Mouse (Mus musculus) stomach, embryonic 15.5 days (tissue): ENCODE measurements around the gene Abca13. TPM values are rescaled to one million over a fixed set of nuclear protein-coding genes. Genes with fewer than 3 reads are reported as not detected.
"Not testable (repeated sequence)": the region's sequence is repeated elsewhere in the genome, so short reads cannot be mapped to it uniquely, and the experiment has no call there.

ENCODE experiments used
- ATAC-seq: fragments of 200-750 bp; cut with Nextera tagmentation; 2 replicates; pipeline ENCODE4 v1.8.0; 2017; ENCODE audit warnings: low read depth, moderate number of reproducible peaks, moderate TSS enrichment; ENCODE audit not compliant: insufficient read depth, low FRiP score
- H3K27ac ChIP-seq: fragments of 300-500 bp; sonication (generic); 2 replicates; pipeline ENCODE4 v1.5.1; 2015; ENCODE audit warnings: mild to moderate bottlenecking, inconsistent platforms
- H3K27me3 ChIP-seq: fragments of 300-500 bp; sonication (generic); replicated peaks from 2 replicates; pipeline ENCODE4 v1.6.1; 2015; ENCODE audit warnings: inconsistent platforms
- H3K36me3 ChIP-seq: fragments of 300-500 bp; sonication (generic); 2 replicates; pipeline ENCODE4 v1.6.1; 2015; ENCODE audit warnings: inconsistent platforms
- H3K4me1 ChIP-seq: fragments of 300-500 bp; sonication (generic); 2 replicates; pipeline ENCODE4 v1.6.1; 2015; ENCODE audit warnings: inconsistent platforms
- H3K4me2 ChIP-seq: fragments of 300-500 bp; sonication (generic); 2 replicates; pipeline ENCODE4 v1.6.1; 2015; ENCODE audit warnings: mild to moderate bottlenecking, inconsistent platforms
- H3K4me3 ChIP-seq: fragments of 300-500 bp; sonication (generic); replicated peaks from 2 replicates; pipeline ENCODE4 v1.5.1; 2015; ENCODE audit warnings: inconsistent platforms
- H3K9ac ChIP-seq: fragments of 300-500 bp; sonication (generic); 2 replicates; pipeline ENCODE4 v1.6.1; 2015; ENCODE audit warnings: inconsistent platforms
- H3K9me3 ChIP-seq: fragments of 300-500 bp; sonication (generic); 2 replicates; pipeline ENCODE4 v1.6.1; 2016; ENCODE audit warnings: inconsistent platforms
- WGBS: fragments of 180-500 bp; shearing (Covaris S2); methylation state at CpG from one replicate; pipeline ENCODE4 v1.1.7; 2015; 5-methylcytosine and 5-hydroxymethylcytosine counted together
- polyA plus RNA-seq: library from polyadenylated mRNA; unstranded; fragments of >200 nt; fragmentation: Nextera tagmentation; extraction: Ambion mirVana; gene quantifications from 2 replicates; pipeline ENCODE4 v1.2.1, GENCODE M21; 2015

The Abca13 gene
- polyA plus RNA-seq, 1 experiment from 2014 or later, result 0.08 TPM

GRCm38 (mm10) chr11:9299615-9300014, 107.9 kb downstream of the Abca13 start:
- Histone ChIP-seq H3K9me3 (no peaks in the 10 kb centered on the region), H3K4me1 (no peaks in the 10 kb centered on the region), H3K27me3 (no peaks in the 10 kb centered on the region), H3K4me2 (no peak overlapping the region), H3K27ac (no peak overlapping the region), H3K4me3 (no peak overlapping the region), H3K36me3 (no peaks in the 10 kb centered on the region), H3K9ac (no peak overlapping the region)
- 40% methylated on average over 1 of the region's 1 CpGs for WGBS
- no peak for ATAC-seq

GRCm38 (mm10) chr11:9305450-9305849, 113.7 kb downstream of the Abca13 start:
- H3K27me3 ChIP-seq, result no peaks in the 10 kb centered on the region

GRCm38 (mm10) chr11:9316545-9316944, 124.8 kb downstream of the Abca13 start:
- 57% methylated on average over 3 of the region's 3 CpGs for WGBS
- no peak for ATAC-seq
- Histone ChIP-seq H3K4me2 (no peak overlapping the region), H3K27me3 (no peaks in the 10 kb centered on the region), H3K9me3 (no peaks in the 10 kb centered on the region), H3K4me1 (no peaks in the 10 kb centered on the region), H3K36me3 (no peaks in the 10 kb centered on the region), H3K27ac (no peak overlapping the region), H3K4me3 (no peak overlapping the region), H3K9ac (no peak overlapping the region)

More at GRCm38 (mm10) chr11:9305450-9305849, 113.7 kb downstream of the Abca13 start:
- no peak for ATAC-seq
- H3K4me2 ChIP-seq, result no peak overlapping the region
- H3K4me1 ChIP-seq, result no peaks in the 10 kb centered on the region
- no peaks in the 10 kb centered on the region for H3K9me3 ChIP-seq
- no peak overlapping the region for H3K4me3 ChIP-seq
- H3K9ac ChIP-seq, result no peak overlapping the region
- WGBS, result 81% methylated on average over 4 of the region's 4 CpGs
- H3K27ac ChIP-seq, result no peak overlapping the region
- no peaks in the 10 kb centered on the region for H3K36me3 ChIP-seq

- H3K27me3 ChIP-seq, result no peaks in the 10 kb centered on the region
- ATAC-seq, result 0 out of 2 replicates have a peak, but pooled peaks have one; percentile 50
- no peaks in the 10 kb centered on the region for H3K4me1 ChIP-seq
- H3K27ac ChIP-seq, result no peak overlapping the region
- H3K9me3 ChIP-seq, result no peaks in the 10 kb centered on the region
- no peaks in the 10 kb centered on the region for H3K36me3 ChIP-seq
- H3K9ac ChIP-seq, result no peak overlapping the region
- H3K4me3 ChIP-seq, result no peak overlapping the region
- WGBS, result 30% methylated on average over 6 of the region's 6 CpGs
- no peak overlapping the region for H3K4me2 ChIP-seq
These were observed 125.6 kb downstream of the Abca13 start for GRCm38 (mm10) chr11:9317076-9317929.

GRCm38 (mm10) chr11:9338151-9338550, 146.4 kb downstream of the Abca13 start:
- Histone ChIP-seq H3K36me3 (no peaks in the 10 kb centered on the region), H3K27ac (no peak overlapping the region), H3K9ac (no peak overlapping the region), H3K4me3 (no peak overlapping the region), H3K4me2 (no peak overlapping the region), H3K27me3 (no peaks in the 10 kb centered on the region), H3K9me3 (no peaks in the 10 kb centered on the region), H3K4me1 (no peaks in the 10 kb centered on the region)
- ATAC-seq, result no peak
- WGBS, result 83% methylated on average over 3 of the region's 3 CpGs

- WGBS, result 54% methylated on average over 3 of the region's 3 CpGs
- no peaks in the 10 kb centered on the region for H3K4me1 ChIP-seq
- no peaks in the 10 kb centered on the region for H3K36me3 ChIP-seq
- H3K4me3 ChIP-seq, result no peak overlapping the region
- H3K27me3 ChIP-seq, result no peaks in the 10 kb centered on the region
- no peaks in the 10 kb centered on the region for H3K9me3 ChIP-seq
- no peak for ATAC-seq
- H3K4me2 ChIP-seq, result no peak overlapping the region
- no peak overlapping the region for H3K9ac ChIP-seq
- no peak overlapping the region for H3K27ac ChIP-seq
These were observed 156.0 kb downstream of the Abca13 start for GRCm38 (mm10) chr11:9347724-9348123.

- Histone ChIP-seq H3K4me3 (no peak overlapping the region), H3K4me1 (no peaks in the 10 kb centered on the region), H3K4me2 (no peak overlapping the region), H3K9ac (no peak overlapping the region), H3K9me3 (no peaks in the 10 kb centered on the region), H3K36me3 (no peaks in the 10 kb centered on the region), H3K27me3 (no peaks in the 10 kb centered on the region), H3K27ac (no peak overlapping the region)
- ATAC-seq, result no peak
- WGBS, result 43% methylated on average over 5 of the region's 5 CpGs
These were observed 181.4 kb downstream of the Abca13 start for GRCm38 (mm10) chr11:9373160-9373559.

- H3K27me3 ChIP-seq, H3K4me1 ChIP-seq, H3K9me3 ChIP-seq, H3K9ac ChIP-seq, H3K4me3 ChIP-seq, H3K4me2 ChIP-seq, ATAC-seq, H3K36me3 ChIP-seq, H3K27ac ChIP-seq: not testable (repeated sequence)
- 77% methylated on average over 5 of the region's 5 CpGs for WGBS
These were observed 182.7 kb downstream of the Abca13 start for GRCm38 (mm10) chr11:9374426-9374825.

- H3K9ac ChIP-seq, result no peak overlapping the region
- H3K4me2 ChIP-seq, result no peak overlapping the region
- H3K27me3 ChIP-seq, result no peaks in the 10 kb centered on the region
- no peak overlapping the region for H3K4me3 ChIP-seq
- no peaks in the 10 kb centered on the region for H3K9me3 ChIP-seq
- H3K4me1 ChIP-seq, result no peaks in the 10 kb centered on the region
- no peaks in the 10 kb centered on the region for H3K36me3 ChIP-seq
- ATAC-seq, result no peak
- WGBS, result 86% methylated on average over 1 of the region's 1 CpGs
- H3K27ac ChIP-seq, result no peak overlapping the region
These were observed 196.8 kb downstream of the Abca13 start for GRCm38 (mm10) chr11:9388520-9388919.

GRCm38 (mm10) chr11:9416946-9417345, 225.2 kb downstream of the Abca13 start:
- Histone ChIP-seq H3K27me3 (no peaks in the 10 kb centered on the region), H3K9me3 (no peaks in the 10 kb centered on the region), H3K36me3 (no peaks in the 10 kb centered on the region), H3K4me2 (no peak overlapping the region), H3K9ac (no peak overlapping the region), H3K4me3 (no peak overlapping the region), H3K4me1 (no peaks in the 10 kb centered on the region), H3K27ac (no peak overlapping the region)
- 83% methylated on average over 3 of the region's 3 CpGs for WGBS
- no peak for ATAC-seq

- 28% methylated on average over 2 of the region's 2 CpGs for WGBS
- Histone ChIP-seq H3K27me3 (no peaks in the 10 kb centered on the region), H3K36me3 (no peaks in the 10 kb centered on the region), H3K9ac (no peak overlapping the region), H3K9me3 (no peaks in the 10 kb centered on the region), H3K4me3 (no peak overlapping the region), H3K27ac (no peak overlapping the region), H3K4me2 (no peak overlapping the region), H3K4me1 (no peaks in the 10 kb centered on the region)
- no peak; the same call in 1 of the 2 replicates for ATAC-seq
These were observed 228.5 kb downstream of the Abca13 start for GRCm38 (mm10) chr11:9420205-9420604.

GRCm38 (mm10) chr11:9427411-9427810, 235.7 kb downstream of the Abca13 start:
- Histone ChIP-seq H3K9ac (no peak overlapping the region), H3K36me3 (no peaks in the 10 kb centered on the region), H3K4me3 (no peak overlapping the region), H3K27me3 (no peaks in the 10 kb centered on the region), H3K4me2 (no peak overlapping the region), H3K9me3 (no peaks in the 10 kb centered on the region), H3K4me1 (no peaks in the 10 kb centered on the region), H3K27ac (no peak overlapping the region)
- 60% methylated on average over 3 of the region's 3 CpGs for WGBS
- ATAC-seq, result no peak
